Mouse (Mus musculus) stomach, embryonic 16.5 days (tissue): Measurements from ENCODE around the gene Synpo2l. TPM values are rescaled to one million over a fixed set of nuclear protein-coding genes. Genes with fewer than 3 reads are reported as not detected.
"Not testable (repeated sequence)": the region's sequence is repeated elsewhere in the genome, so short reads cannot be mapped to it uniquely, and the experiment has no call there.

ENCODE experiments used
- ATAC-seq: fragments of 200-750 bp; cut with Nextera tagmentation; 2 replicates; pipeline ENCODE4 v1.8.0; 2017; ENCODE audit warnings: moderate number of reproducible peaks, moderate TSS enrichment; ENCODE audit not compliant: insufficient read depth, low FRiP score
- H3K27ac ChIP-seq: fragments of 300-500 bp; sonication (generic); 2 replicates; pipeline ENCODE4 v1.5.1; 2014; ENCODE audit warnings: low read length
- H3K27me3 ChIP-seq: fragments of 300-500 bp; sonication (generic); 2 replicates; pipeline ENCODE4 v1.6.1; 2014; ENCODE audit warnings: low read length, control low read depth, mixed read lengths; ENCODE audit not compliant: control insufficient read depth, insufficient read depth
- H3K36me3 ChIP-seq: fragments of 300-500 bp; sonication (generic); 2 replicates; pipeline ENCODE4 v1.6.1; 2014; ENCODE audit warnings: low read length; ENCODE audit not compliant: control insufficient read depth, insufficient read depth
- H3K4me1 ChIP-seq: fragments of 300-500 bp; sonication (generic); 2 replicates; pipeline ENCODE4 v1.6.1; 2014; ENCODE audit warnings: low read length, control low read depth, mixed read lengths; ENCODE audit not compliant: control insufficient read depth, insufficient read depth
- H3K4me2 ChIP-seq: fragments of 300-500 bp; sonication (generic); 2 replicates; pipeline ENCODE4 v1.6.1; 2014; ENCODE audit warnings: low read depth, low read length, mixed read lengths
- H3K4me3 ChIP-seq: fragments of 300-500 bp; sonication (generic); replicated peaks from 2 replicates; pipeline ENCODE4 v1.5.1; 2014; ENCODE audit warnings: mild to moderate bottlenecking, low read length
- H3K9ac ChIP-seq: fragments of 300-500 bp; sonication (generic); 2 replicates; pipeline ENCODE4 v1.6.1; 2014; ENCODE audit warnings: low read length
- H3K9me3 ChIP-seq: fragments of 300-500 bp; sonication (generic); replicated peaks from 2 replicates; pipeline ENCODE4 v1.6.1; 2016; ENCODE audit warnings: low read length, control low read depth; ENCODE audit not compliant: control insufficient read depth
- WGBS: fragments of 180-500 bp; shearing (Covaris S2); extraction: QIAGEN DNeasy Blood & Tissue Kit; methylation state at CpG from one replicate; pipeline ENCODE4 v1.1.7; 2014; 5-methylcytosine and 5-hydroxymethylcytosine counted together
- polyA plus RNA-seq: library from polyadenylated mRNA; unstranded; fragments of >200 nt; fragmentation: Nextera tagmentation; extraction: Ambion mirVana; gene quantifications from 2 replicates; pipeline ENCODE4 v1.2.1, GENCODE M21; 2015

Synpo2l gene
- 0.36 and 5.1 TPM in 2 replicates for polyA plus RNA-seq

GRCm38 (mm10) chr14:20668154-20668810 lies at the start of gene Synpo2l:
Gene Synpo2l (minus strand): TSS chr14:20668354.
- H3K4me3 ChIP-seq = no peak within 1 kb of the TSS
- no peaks in the 10 kb centered on the region for H3K36me3 ChIP-seq
- no peaks in the 10 kb centered on the region for H3K9me3 ChIP-seq
- H3K27ac ChIP-seq = peak within 1 kb of the TSS; percentile 62
- no peaks in the 10 kb centered on the region for H3K4me1 ChIP-seq
- 78% methylated on average over 8 of the region's 8 CpGs for WGBS
- H3K9ac ChIP-seq = no peak within 1 kb of the TSS
- no peak within 1 kb of the TSS for H3K4me2 ChIP-seq
- H3K27me3 ChIP-seq = no peaks in the 10 kb centered on the region
- no peak for ATAC-seq

- ATAC-seq = peak; percentile 71
- H3K4me2 ChIP-seq = no peak overlapping the region
- peak overlapping the region; percentile 22; the same call in 1 of the 2 replicates for H3K27ac ChIP-seq
Measured at GRCm38 (mm10) chr14:20713832-20714231, 45.7 kb upstream of the Synpo2l start.

DNA sequence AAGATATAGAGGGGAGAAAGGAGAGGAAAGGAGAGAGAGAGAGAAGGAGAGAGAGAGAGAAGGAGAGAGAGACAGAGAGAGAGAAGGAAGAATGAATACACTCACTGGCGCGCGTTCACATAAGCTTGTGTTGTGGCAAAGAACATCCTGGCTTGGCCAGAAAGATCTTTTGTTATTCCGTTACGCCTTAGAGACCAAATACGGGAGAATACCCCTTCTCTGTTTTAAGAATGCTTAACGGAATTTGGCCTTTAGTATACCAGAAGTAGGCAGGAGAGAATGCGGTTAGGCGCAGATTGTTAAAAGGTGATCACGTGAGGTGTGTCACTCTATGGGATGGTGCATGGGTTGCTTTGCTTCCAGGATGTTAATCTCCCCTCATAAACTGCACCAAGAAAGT lies 40.1 kb upstream of the Synpo2l start:
- WGBS = 5% methylated on average over 10 of the region's 10 CpGs
- no peak for ATAC-seq
- Histone ChIP-seq H3K27me3 (no peaks in the 10 kb centered on the region), H3K27ac (no peak overlapping the region; the same call in 1 of the 2 replicates), H3K4me3 (peak overlapping the region; percentile 100), H3K36me3 (peaks cover 15% of the 10 kb centered on the region), H3K4me2 (peak overlapping the region; percentile 72), H3K9me3 (no peaks in the 10 kb centered on the region), H3K4me1 (peaks cover 21% of the 10 kb centered on the region), H3K9ac (peak overlapping the region; percentile 99)

More at GRCm38 (mm10) chr14:20713832-20714231, 45.7 kb upstream of the Synpo2l start:
- Histone ChIP-seq H3K36me3 (peaks cover 29% of the 10 kb centered on the region), H3K27me3 (no peaks in the 10 kb centered on the region), H3K4me3 (no peak overlapping the region), H3K9ac (0 out of 2 replicates have a peak overlapping the region, but pooled peaks have one; percentile 22), H3K9me3 (no peaks in the 10 kb centered on the region), H3K4me1 (peaks cover 8% of the 10 kb centered on the region)
- WGBS = 58% methylated on average over 11 of the region's 11 CpGs

DNA sequence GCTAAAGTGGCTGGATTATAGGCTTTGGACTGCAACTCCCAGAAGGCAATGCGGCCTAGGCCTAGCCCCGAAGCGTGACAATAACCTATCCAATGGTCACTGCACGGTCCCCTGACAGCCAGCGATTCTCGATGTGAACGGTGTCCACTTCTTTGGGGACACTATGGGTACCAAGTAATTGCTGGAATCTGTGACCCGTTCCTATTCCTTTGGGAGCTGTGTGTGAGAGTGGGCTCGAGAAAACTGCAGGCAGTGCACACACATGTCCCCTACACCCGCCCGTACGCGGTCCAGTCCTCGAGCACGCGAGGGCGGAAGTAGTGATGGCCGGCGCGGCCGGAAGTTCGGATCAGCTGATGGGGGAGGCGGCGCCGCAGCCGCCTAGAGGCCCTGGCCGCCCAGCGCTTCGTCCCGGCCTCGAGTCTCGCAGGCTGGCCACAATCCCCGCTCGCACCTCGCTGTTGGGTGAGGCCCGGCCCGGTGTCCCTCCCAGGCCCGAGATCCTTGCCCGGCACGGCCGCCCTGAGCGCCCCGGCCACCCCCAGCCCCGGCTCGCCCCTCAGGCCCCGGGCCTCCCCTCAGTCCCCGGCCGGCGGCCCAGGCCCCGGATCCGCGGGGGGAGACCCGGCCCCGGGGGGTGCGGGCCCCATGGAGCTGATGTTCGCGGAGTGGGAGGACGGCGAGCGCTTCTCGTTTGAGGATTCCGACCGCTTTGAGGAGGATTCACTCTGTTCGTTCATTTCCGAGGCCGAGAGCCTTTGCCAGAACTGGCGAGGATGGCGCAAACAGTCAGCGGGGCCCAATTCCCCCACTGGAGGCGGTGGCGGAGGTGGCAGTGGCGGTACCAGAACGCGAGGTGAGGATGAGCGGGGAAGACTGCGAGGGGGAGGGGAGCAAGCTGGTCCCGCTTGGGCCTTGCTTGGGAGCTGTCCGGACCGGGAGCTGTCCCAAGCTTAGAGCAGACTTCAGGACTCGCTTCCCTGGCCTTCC lies 39.3 kb upstream of the Synpo2l start, which contains the start of gene Zswim8:
Gene Zswim8 (plus strand): TSS at position 352 of the 990 bp plus-strand sequence.
- Histone ChIP-seq H3K4me1 (peaks cover 21% of the 10 kb centered on the region), H3K4me3 (peak within 1 kb of the TSS; percentile 100), H3K4me2 (peak within 1 kb of the TSS; percentile 72), H3K36me3 (peaks cover 11% of the 10 kb centered on the region; the same call in 1 of the 2 replicates), H3K27ac (peak within 1 kb of the TSS; percentile 84), H3K9me3 (no peaks in the 10 kb centered on the region), H3K27me3 (no peaks in the 10 kb centered on the region), H3K9ac (peak within 1 kb of the TSS; percentile 99)
- WGBS = under 1% methylated on average over 80 of the region's 80 CpGs
- peak; percentile 94 for ATAC-seq

- not testable (repeated sequence) for H3K9me3 ChIP-seq, ATAC-seq, H3K36me3 ChIP-seq, H3K27me3 ChIP-seq
- Histone ChIP-seq H3K4me1 (peaks cover 25% of the 10 kb centered on the region), H3K9ac (peak overlapping the region; percentile 94), H3K27ac (peak overlapping the region; percentile 90), H3K4me2 (peak overlapping the region; percentile 68), H3K4me3 (peak overlapping the region; percentile 93)
- WGBS = 9% methylated on average over 8 of the region's 8 CpGs
Measured at GRCm38 (mm10) chr14:20703461-20703860, 35.3 kb upstream of the Synpo2l start.

DNA sequence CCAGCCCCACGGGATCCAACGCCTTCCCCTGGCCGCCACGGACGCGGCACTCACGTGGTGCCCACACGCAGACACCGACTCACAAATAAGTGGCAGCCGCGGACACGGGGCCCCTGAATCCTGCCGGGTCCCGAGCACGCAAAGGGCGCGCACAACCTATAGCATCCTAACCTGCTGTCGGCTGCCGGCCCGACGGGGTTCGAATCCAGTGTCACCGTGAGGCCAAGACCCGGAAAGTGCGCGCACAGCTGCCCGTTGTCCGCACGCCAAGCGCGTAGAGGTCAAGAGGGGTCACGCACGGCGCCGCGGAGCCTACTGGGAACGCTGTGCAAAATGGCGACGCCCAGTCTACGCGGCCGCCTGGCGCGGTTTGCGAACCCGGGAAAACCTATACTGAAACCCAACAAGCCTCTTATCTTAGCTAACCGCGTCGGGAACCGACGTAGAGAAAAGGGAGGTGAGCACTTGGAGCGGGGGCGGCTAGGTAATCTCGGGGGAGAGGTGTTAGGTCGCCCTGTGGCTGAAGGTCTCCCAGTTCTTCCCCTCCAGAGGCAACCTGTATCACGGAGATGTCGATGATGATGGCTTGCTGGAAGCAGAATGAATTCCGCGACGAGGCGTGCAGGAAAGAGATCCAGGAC lies 34.7 kb upstream of the Synpo2l start, which contains the start of gene Chchd1:
Gene Chchd1 (plus strand): TSS at position 266 of the 641 bp plus-strand sequence.
- peak; percentile 78 for ATAC-seq
- Histone ChIP-seq H3K36me3 (peaks cover 4% of the 10 kb centered on the region; the same call in 1 of the 2 replicates), H3K9ac (peak within 1 kb of the TSS; percentile 94), H3K27me3 (no peaks in the 10 kb centered on the region), H3K4me1 (peaks cover 28% of the 10 kb centered on the region), H3K9me3 (no peaks in the 10 kb centered on the region), H3K27ac (peak within 1 kb of the TSS; percentile 90), H3K4me3 (peak within 1 kb of the TSS; percentile 93), H3K4me2 (peak within 1 kb of the TSS; percentile 68)
- under 1% methylated on average over 61 of the region's 61 CpGs for WGBS

DNA sequence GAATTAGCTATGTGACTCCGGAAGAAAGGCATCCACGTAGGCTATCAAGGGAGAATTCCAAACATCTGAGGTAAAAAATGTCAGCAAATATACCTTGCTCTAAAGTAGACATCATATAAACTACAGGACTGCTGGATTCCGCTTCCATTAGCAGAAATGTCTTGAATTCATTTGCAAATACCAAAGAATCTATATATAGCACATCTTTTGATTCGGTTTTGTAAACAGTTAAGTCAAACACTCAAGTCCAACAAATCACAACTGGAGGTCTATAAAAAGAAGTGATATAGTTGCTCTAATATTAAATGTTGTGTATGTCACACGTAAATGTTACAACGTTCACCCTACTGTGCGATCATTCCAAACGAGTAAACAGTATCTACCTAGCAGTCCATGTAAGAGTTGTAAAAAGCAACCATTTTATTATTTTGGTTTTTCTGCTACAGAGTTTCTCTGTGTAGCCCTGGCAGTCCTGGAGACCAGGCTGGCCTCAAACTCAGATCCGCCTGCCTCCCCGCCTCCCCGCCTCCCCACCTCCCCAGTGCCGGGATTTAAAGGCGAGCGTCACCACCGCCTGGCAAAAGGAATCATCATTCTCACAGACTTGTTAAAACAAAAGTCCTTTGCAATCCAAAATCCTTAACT lies 34.1 kb upstream of the Synpo2l start:
- Histone ChIP-seq H3K4me3 (peak overlapping the region; percentile 93), H3K36me3 (peaks cover 4% of the 10 kb centered on the region; the same call in 1 of the 2 replicates), H3K4me1 (peaks cover 35% of the 10 kb centered on the region), H3K9me3 (no peaks in the 10 kb centered on the region), H3K4me2 (peak overlapping the region; percentile 68), H3K27me3 (no peaks in the 10 kb centered on the region), H3K9ac (peak overlapping the region; percentile 94), H3K27ac (peak overlapping the region; percentile 90)
- ATAC-seq = no peak
- WGBS = 4% methylated on average over 15 of the region's 15 CpGs

- Histone ChIP-seq H3K27ac (0 out of 2 replicates have a peak overlapping the region, but pooled peaks have one; percentile 9), H3K27me3 (no peaks in the 10 kb centered on the region), H3K9me3 (no peaks in the 10 kb centered on the region), H3K4me2 (peak overlapping the region; percentile 68), H3K9ac (0 out of 2 replicates have a peak overlapping the region, but pooled peaks have one; percentile 15), H3K36me3 (peaks cover 4% of the 10 kb centered on the region; the same call in 1 of the 2 replicates), H3K4me1 (peaks cover 38% of the 10 kb centered on the region), H3K4me3 (peak overlapping the region; percentile 93)
- WGBS = 68% methylated on average over 8 of the region's 8 CpGs
- no peak for ATAC-seq
Measured at GRCm38 (mm10) chr14:20701554-20701953, 33.4 kb upstream of the Synpo2l start.
